Mouse (Mus musculus) olfactory bulb, adult 2 months (tissue): ENCODE measurements around the gene Tnnt2. TPM values are rescaled to one million over a fixed set of nuclear protein-coding genes. Genes with fewer than 3 reads are reported as not detected.

Experiments used
- H3K27ac ChIP-seq: fragments of 200-500 bp; 2 replicates; pipeline ENCODE4 v1.5.1; 2012; ENCODE audit warnings: low read depth, low read length; ENCODE audit not compliant: insufficient read depth
- H3K4me1 ChIP-seq: fragments of 200-500 bp; 2 replicates; pipeline ENCODE4 v1.6.1; 2012; ENCODE audit warnings: low read length; ENCODE audit not compliant: control insufficient read depth, insufficient read depth
- H3K4me3 ChIP-seq: fragments of 200-500 bp; 2 replicates; pipeline ENCODE4 v1.5.1; 2012; ENCODE audit warnings: mild to moderate bottlenecking, low read depth, low read length, moderate library complexity; ENCODE audit not compliant: insufficient read depth
- CTCF ChIP-seq: fragments of 200-500 bp; IDR thresholded peaks from 2 replicates; pipeline ENCODE4 v1.5.1; 2012; ENCODE audit warnings: low read depth, mild to moderate bottlenecking, low read length, moderate library complexity; ENCODE audit not compliant: insufficient read depth
- POLR2A ChIP-seq: fragments of 200-500 bp; IDR thresholded peaks from 2 replicates; pipeline ENCODE4 v1.6.1; 2012; ENCODE audit warnings: mild to moderate bottlenecking, low read depth, low read length, moderate library complexity; ENCODE audit not compliant: insufficient read depth
- WGBS: fragments of 180-500 bp; shearing (Covaris S2); methylation state at CpG from one replicate; pipeline ENCODE4 v1.1.7; 2018; 5-methylcytosine and 5-hydroxymethylcytosine counted together
- polyA plus RNA-seq: library from polyadenylated mRNA; stranded (reverse); fragments of >200 nt; gene quantifications from 2 replicates; pipeline ENCODE4 v1.2.4, GENCODE M21; 2012; ENCODE audit warnings: low replicate concordance; ENCODE audit not compliant: missing spikeins, insufficient read depth, insufficient read length

Tnnt2 gene
- polyA plus RNA-seq, 1 experiment = not detected

GRCm38 (mm10) chr1:135838626-135839025 is 2.5 kb downstream of the Tnnt2 start:
- Histone ChIP-seq H3K4me1 (0 out of 2 replicates have a peak, but pooled peaks cover 3% of the 10 kb centered on the region), H3K27ac (no peak overlapping the region), H3K4me3 (no peak overlapping the region)
- TF ChIP-seq CTCF (no peak), POLR2A (no peak)
- 70% methylated on average over 4 of the region's 4 CpGs for WGBS

GRCm38 (mm10) chr1:135839065-135839464 is 2.9 kb downstream of the Tnnt2 start:
- WGBS = 88% methylated on average over 6 of the region's 6 CpGs
- TF ChIP-seq POLR2A = no peak
- no peak for TF ChIP-seq CTCF
- no peak overlapping the region for H3K4me3 ChIP-seq
- no peak overlapping the region for H3K27ac ChIP-seq
- 0 out of 2 replicates have a peak, but pooled peaks cover under 1% of the 10 kb centered on the region for H3K4me1 ChIP-seq

GRCm38 (mm10) chr1:135840675-135841395 is 4.7 kb downstream of the Tnnt2 start:
- H3K4me3 ChIP-seq = no peak overlapping the region
- 57% methylated on average over 15 of the region's 15 CpGs for WGBS

GRCm38 (mm10) chr1:135843519-135844262 is 7.5 kb downstream of the Tnnt2 start:
- no peak overlapping the region for H3K4me3 ChIP-seq
- no peak for TF ChIP-seq POLR2A
- no peak for TF ChIP-seq CTCF
- 94% methylated on average over 10 of the region's 10 CpGs for WGBS
- H3K27ac ChIP-seq = no peak overlapping the region
- no peaks in the 10 kb centered on the region for H3K4me1 ChIP-seq

More at GRCm38 (mm10) chr1:135840675-135841395, 4.7 kb downstream of the Tnnt2 start:
- H3K27ac ChIP-seq = no peak overlapping the region
- no peak for TF ChIP-seq POLR2A
- no peak for TF ChIP-seq CTCF
- H3K4me1 ChIP-seq = no peaks in the 10 kb centered on the region

- Histone ChIP-seq H3K4me1 (no peaks in the 10 kb centered on the region), H3K27ac (no peak overlapping the region), H3K4me3 (no peak overlapping the region)
- TF ChIP-seq CTCF (no peak), POLR2A (no peak)
- whole genome bisulfite sequencing = 82% methylated on average over 6 of the region's 6 CpGs
Observed at GRCm38 (mm10) chr1:135844481-135844880, 8.3 kb downstream of the Tnnt2 start.

- TF ChIP-seq CTCF (no peak), POLR2A (no peak)
- 92% methylated on average over 5 of the region's 5 CpGs for WGBS
- H3K4me1 ChIP-seq = peaks cover 4% of the 10 kb centered on the region
- H3K27ac ChIP-seq = no peak overlapping the region
- H3K4me3 ChIP-seq = no peak overlapping the region
Observed at GRCm38 (mm10) chr1:135846632-135847031, 10.5 kb downstream of the Tnnt2 start.

- no peak overlapping the region for H3K4me3 ChIP-seq
- peak; percentile 55; the same call in 1 of the 2 replicates for TF ChIP-seq CTCF
- TF ChIP-seq POLR2A = no peak
- peaks cover 9% of the 10 kb centered on the region for H3K4me1 ChIP-seq
- no peak overlapping the region for H3K27ac ChIP-seq
- WGBS = 44% methylated on average over 6 of the region's 6 CpGs
Observed at GRCm38 (mm10) chr1:135847139-135847562, 11.0 kb downstream of the Tnnt2 start.

- H3K27ac ChIP-seq = no peak overlapping the region
- TF ChIP-seq POLR2A (no peak), CTCF (no peak)
- no peak overlapping the region for H3K4me3 ChIP-seq
- WGBS = 78% methylated on average over 17 of the region's 17 CpGs
- H3K4me1 ChIP-seq = peaks cover 16% of the 10 kb centered on the region
Observed at GRCm38 (mm10) chr1:135847611-135848351, 11.6 kb downstream of the Tnnt2 start.
